Mouse (Mus musculus) liver, embryonic 11.5 days (tissue): Measurements from ENCODE around the gene Odf3. TPM values are rescaled to one million over a fixed set of nuclear protein-coding genes. Genes with fewer than 3 reads are reported as not detected.

Experiments
- ATAC-seq: fragments of 200-750 bp; cut with Nextera tagmentation; replicated peaks from 2 replicates; pipeline ENCODE4 v1.8.0; 2017; ENCODE audit warnings: moderate number of reproducible peaks, mild to moderate bottlenecking, moderate TSS enrichment, moderate library complexity; ENCODE audit not compliant: low FRiP score
- DNase-seq: peaks from one replicate; pipeline ENCODE4 v3.0.0-alpha.2; 2017; ENCODE audit warnings: low spot score
- H3K27ac ChIP-seq: fragments of 300-500 bp; sonication (generic); 2 replicates; pipeline ENCODE4 v1.5.1; 2014; ENCODE audit warnings: mild to moderate bottlenecking, low read depth, low read length, control low read depth
- H3K27me3 ChIP-seq: fragments of 300-500 bp; sonication (generic); replicated peaks from 2 replicates; pipeline ENCODE4 v1.6.1; 2014; ENCODE audit warnings: low read length, mixed read lengths; ENCODE audit not compliant: control insufficient read depth, insufficient read depth
- H3K36me3 ChIP-seq: fragments of 300-500 bp; sonication (generic); 2 replicates; pipeline ENCODE4 v1.6.1; 2014; ENCODE audit warnings: mild to moderate bottlenecking, low read length, moderate library complexity, mixed read lengths; ENCODE audit not compliant: control insufficient read depth, insufficient read depth
- H3K4me1 ChIP-seq: fragments of 300-500 bp; sonication (generic); replicated peaks from 2 replicates; pipeline ENCODE4 v1.6.1; 2014; ENCODE audit warnings: low read length, mixed read lengths; ENCODE audit not compliant: control insufficient read depth, insufficient read depth
- H3K4me2 ChIP-seq: fragments of 300-500 bp; sonication (generic); 2 replicates; pipeline ENCODE4 v1.6.1; 2014; ENCODE audit warnings: mild to moderate bottlenecking, control low read depth, moderate library complexity
- H3K4me3 ChIP-seq: fragments of 300-500 bp; sonication (generic); 2 replicates; pipeline ENCODE4 v1.5.1; 2014; ENCODE audit warnings: low read depth, low read length, control low read depth
- H3K9ac ChIP-seq: fragments of 300-500 bp; sonication (generic); 2 replicates; pipeline ENCODE4 v1.6.1; 2014; ENCODE audit warnings: low read depth, low read length, control low read depth
- H3K9me3 ChIP-seq: fragments of 300-500 bp; sonication (generic); 2 replicates; pipeline ENCODE4 v1.6.1; 2016; ENCODE audit warnings: low read length, inconsistent platforms, mixed read lengths; ENCODE audit not compliant: control insufficient read depth
- WGBS: fragments of 180-500 bp; shearing (Covaris S2); extraction: QIAGEN DNeasy Blood & Tissue Kit; methylation state at CpG from one replicate; pipeline ENCODE4 v1.1.7; 2014; 5-methylcytosine and 5-hydroxymethylcytosine counted together
- polyA plus RNA-seq: library from polyadenylated mRNA; unstranded; fragments of >200 nt; fragmentation: Nextera tagmentation; extraction: Ambion mirVana; gene quantifications from 2 replicates; pipeline ENCODE4 v1.2.1, GENCODE M21; 2014

Odf3 gene
- polyA plus RNA-seq, 1 experiment from 2014 or later, result not detected

DNA sequence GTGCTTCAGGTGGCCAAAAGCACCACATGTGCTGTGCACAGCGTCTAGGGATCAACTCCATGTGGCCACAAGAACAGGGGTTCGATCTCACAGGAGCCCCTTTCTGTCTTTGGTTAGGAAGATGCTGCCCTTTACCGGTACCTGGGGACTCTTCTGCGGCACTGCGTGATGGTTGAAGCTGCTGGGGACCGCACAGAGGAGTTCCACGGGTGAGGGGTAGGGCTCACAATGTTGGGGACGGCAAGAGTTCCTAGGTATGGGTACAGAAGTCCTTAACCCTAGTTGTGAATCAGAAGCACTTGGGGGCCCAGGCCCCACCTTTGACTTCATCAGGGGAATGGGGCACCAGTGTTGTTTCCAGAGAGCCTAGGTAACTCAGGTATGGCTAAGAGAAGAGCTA lies 11.1 kb downstream of the Odf3 start:
- H3K27ac ChIP-seq, result no peak overlapping the region
- H3K36me3 ChIP-seq, result peaks cover 40% of the 10 kb centered on the region
- H3K4me1 ChIP-seq, result peaks cover 17% of the 10 kb centered on the region
- DNase-seq (no peak), ATAC-seq (no peak)
- peak overlapping the region; percentile 99 for H3K4me2 ChIP-seq
- no peak overlapping the region for H3K9ac ChIP-seq
- H3K27me3 ChIP-seq, result no peaks in the 10 kb centered on the region
- WGBS, result 94% methylated on average over 8 of the region's 8 CpGs
- H3K9me3 ChIP-seq, result no peaks in the 10 kb centered on the region
- peak overlapping the region; percentile 67; the same call in 1 of the 2 replicates for H3K4me3 ChIP-seq

DNA sequence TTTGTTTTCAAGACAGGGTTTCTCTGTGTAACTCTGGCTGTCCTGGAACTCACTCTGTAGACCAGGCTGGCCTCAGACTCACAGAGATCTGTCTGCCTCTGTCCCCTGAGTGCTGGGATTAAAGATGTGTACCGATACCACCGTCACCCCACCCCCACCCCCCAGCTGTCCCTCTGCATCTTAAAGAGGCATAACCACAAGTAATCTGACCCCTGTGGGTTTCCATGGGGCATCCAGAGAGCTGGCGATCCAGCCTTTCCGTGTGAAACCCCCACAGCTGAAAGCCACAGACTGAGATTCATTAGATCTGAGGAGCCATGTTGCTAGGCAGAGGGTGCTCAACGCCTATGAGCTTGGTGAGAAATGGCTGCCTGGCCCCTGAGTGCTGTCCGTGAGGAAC lies 12.4 kb downstream of the Odf3 start:
- Histone ChIP-seq H3K4me3 (no peak overlapping the region), H3K9ac (no peak overlapping the region), H3K27me3 (no peaks in the 10 kb centered on the region), H3K4me1 (peaks cover 15% of the 10 kb centered on the region), H3K4me2 (no peak overlapping the region), H3K9me3 (no peaks in the 10 kb centered on the region), H3K27ac (no peak overlapping the region), H3K36me3 (peaks cover 40% of the 10 kb centered on the region)
- DNase-seq (no peak), ATAC-seq (no peak)
- 80% methylated on average over 6 of the region's 6 CpGs for WGBS

DNA sequence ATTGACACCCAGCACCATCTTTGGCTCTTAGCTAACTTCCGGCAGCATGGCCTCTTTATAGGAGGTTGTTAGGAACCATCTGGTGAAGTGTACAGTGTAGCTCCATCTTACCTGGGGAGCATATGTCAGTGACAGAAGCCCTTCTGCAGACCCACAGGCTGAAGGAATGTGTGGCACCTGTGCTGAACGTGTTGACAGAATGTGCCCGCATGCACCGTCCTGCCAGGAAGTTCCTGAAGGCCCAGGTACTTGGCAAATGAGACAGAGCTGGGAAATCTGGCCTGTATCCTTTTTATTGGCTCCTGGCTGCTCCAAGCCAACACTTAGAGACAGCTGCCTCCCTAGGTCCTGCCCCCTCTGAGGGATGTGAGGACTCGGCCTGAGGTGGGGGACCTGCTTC lies 13.1 kb downstream of the Odf3 start:
- no peak overlapping the region for H3K4me2 ChIP-seq
- peaks cover 9% of the 10 kb centered on the region for H3K4me1 ChIP-seq
- H3K27me3 ChIP-seq, result no peaks in the 10 kb centered on the region
- H3K4me3 ChIP-seq, result no peak overlapping the region
- peaks cover 40% of the 10 kb centered on the region for H3K36me3 ChIP-seq
- ATAC-seq, result no peak
- WGBS, result 89% methylated on average over 5 of the region's 5 CpGs
- no peak overlapping the region for H3K27ac ChIP-seq
- no peak overlapping the region for H3K9ac ChIP-seq
- no peaks in the 10 kb centered on the region for H3K9me3 ChIP-seq
- no peak for DNase-seq

DNA sequence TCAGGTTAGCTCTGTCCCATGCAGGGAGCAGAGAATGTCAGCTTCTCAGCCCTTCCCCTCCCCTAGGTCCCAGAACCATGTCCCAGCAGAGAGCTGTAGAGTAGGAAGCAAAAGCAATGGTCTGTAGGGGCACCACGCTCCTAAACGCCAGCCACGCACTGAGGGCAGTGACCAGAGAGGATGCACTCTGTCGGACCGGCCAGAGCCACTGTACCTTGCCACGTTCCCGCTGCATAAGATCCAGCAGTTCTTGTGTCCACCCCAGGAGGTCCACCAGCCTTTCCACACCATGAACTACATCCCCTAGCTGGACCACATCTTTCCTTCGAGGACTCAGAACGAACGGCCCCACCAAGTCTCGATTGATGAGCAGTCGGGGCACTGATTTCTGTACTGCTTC lies 17.2 kb downstream of the Odf3 start:
- Histone ChIP-seq H3K4me3 (no peak overlapping the region), H3K4me2 (no peak overlapping the region), H3K27me3 (no peaks in the 10 kb centered on the region), H3K27ac (no peak overlapping the region), H3K9me3 (no peaks in the 10 kb centered on the region), H3K4me1 (no peaks in the 10 kb centered on the region), H3K36me3 (peaks cover 39% of the 10 kb centered on the region), H3K9ac (no peak overlapping the region)
- ATAC-seq (no peak), DNase-seq (no peak)
- WGBS, result 89% methylated on average over 12 of the region's 12 CpGs

DNA sequence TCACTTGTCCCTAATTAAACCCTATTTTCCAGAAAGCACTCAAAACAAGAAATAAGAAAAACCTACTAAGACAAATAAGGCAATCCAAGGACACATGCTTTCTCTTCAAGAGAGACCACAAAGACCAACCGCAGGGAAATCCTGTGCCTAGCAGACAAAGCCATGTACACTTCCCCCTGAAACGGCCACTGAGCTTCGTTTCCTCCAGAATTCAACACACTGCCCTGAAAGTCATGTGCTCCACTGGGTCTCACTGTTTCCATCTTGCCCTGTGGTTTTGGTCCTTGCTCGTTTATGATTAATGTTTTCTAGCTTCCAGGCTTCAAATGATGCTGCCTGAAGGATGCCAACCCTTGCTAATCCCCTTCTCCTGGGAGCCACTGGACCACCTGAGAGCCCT lies 26.6 kb downstream of the Odf3 start:
- no peak for ATAC-seq

DNA sequence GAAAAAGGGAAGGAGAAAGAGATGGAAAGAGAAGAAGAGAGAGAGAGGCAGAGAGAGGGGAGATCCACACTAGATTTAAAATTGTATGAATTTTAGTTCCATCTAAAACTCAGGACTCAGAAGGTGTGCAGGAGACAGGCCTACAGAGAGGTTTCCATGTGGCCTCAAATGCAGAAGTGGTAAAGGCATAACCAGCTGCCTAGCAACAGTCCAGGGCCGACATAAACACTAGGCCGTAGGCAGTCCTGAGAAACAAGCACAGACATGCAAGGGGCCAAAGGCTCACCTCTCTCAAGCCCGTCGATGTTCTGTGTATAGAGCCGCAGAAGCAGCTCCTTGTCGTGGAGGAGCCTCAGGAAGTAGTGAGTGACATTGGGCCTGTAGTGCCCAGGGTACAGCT lies 29.8 kb downstream of the Odf3 start:
- Histone ChIP-seq H3K4me3 (no peak overlapping the region), H3K27me3 (no peaks in the 10 kb centered on the region), H3K4me2 (no peak overlapping the region), H3K9me3 (no peaks in the 10 kb centered on the region), H3K4me1 (peaks cover 20% of the 10 kb centered on the region; the same call in 1 of the 2 replicates), H3K9ac (no peak overlapping the region), H3K36me3 (0 out of 2 replicates have a peak, but pooled peaks cover 8% of the 10 kb centered on the region), H3K27ac (no peak overlapping the region)
- WGBS, result 78% methylated on average over 6 of the region's 6 CpGs
- DNase-seq (no peak), ATAC-seq (no peak)

More for the DNA sequence above, 26.6 kb downstream of the Odf3 start:
- 66% methylated on average over 4 of the region's 4 CpGs for WGBS
- Histone ChIP-seq H3K9ac (no peak overlapping the region), H3K4me2 (no peak overlapping the region), H3K27me3 (no peaks in the 10 kb centered on the region), H3K36me3 (peaks cover 10% of the 10 kb centered on the region; the same call in 1 of the 2 replicates), H3K4me3 (no peak overlapping the region), H3K9me3 (no peaks in the 10 kb centered on the region), H3K27ac (0 out of 2 replicates have a peak overlapping the region, but pooled peaks have one; percentile 19), H3K4me1 (peaks cover 7% of the 10 kb centered on the region; the same call in 1 of the 2 replicates)
- no peak for DNase-seq

DNA sequence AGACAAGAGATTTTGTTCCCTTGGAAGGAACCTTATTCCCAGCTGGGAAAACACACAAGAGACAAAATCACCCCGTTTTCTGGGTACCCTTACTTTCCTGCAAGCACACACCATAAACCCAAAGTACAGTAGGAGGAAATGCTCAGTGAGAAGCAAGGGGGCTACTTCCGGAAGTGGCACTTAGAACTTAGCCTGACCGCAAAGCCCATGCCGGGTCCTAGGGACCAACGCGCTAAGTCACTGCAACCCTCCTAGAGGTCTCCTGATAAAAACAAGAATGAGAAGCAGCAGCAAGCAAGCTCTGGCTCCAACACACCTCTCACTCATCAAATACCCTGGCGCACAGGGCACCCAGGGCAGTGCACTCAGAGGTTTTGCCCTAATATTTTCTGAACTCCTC lies 31.8 kb downstream of the Odf3 start:
- WGBS, result 62% methylated on average over 7 of the region's 7 CpGs
- Histone ChIP-seq H3K9me3 (no peaks in the 10 kb centered on the region), H3K27ac (0 out of 2 replicates have a peak overlapping the region, but pooled peaks have one; percentile 5), H3K4me1 (peaks cover 29% of the 10 kb centered on the region), H3K4me3 (peak overlapping the region; percentile 12; the same call in 1 of the 2 replicates), H3K27me3 (no peaks in the 10 kb centered on the region), H3K9ac (peak overlapping the region; percentile 10; the same call in 1 of the 2 replicates), H3K4me2 (peak overlapping the region; percentile 95), H3K36me3 (0 out of 2 replicates have a peak, but pooled peaks cover 4% of the 10 kb centered on the region)
- ATAC-seq, result no peak
- no peak for DNase-seq

DNA sequence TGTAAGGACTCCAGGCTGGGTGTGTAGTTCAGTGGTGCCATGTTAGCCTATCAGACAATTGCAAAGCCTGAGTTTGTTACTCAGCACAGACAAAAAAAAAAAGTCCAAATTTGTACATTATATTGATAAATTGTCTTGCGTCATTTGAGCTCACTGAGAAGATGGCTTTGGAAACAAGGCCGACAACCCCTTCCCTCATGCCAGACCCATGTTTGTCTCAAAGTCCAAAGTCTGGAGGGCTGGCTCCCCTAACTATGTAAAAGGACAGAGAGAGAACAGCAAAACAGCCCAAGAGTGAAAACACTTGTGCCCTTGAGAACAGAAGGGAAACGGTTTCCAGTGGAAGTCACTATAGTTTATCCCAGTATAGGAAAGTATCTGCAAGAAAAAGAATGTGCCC lies 32.8 kb downstream of the Odf3 start:
- H3K27ac ChIP-seq, result peak overlapping the region; percentile 58
- H3K27me3 ChIP-seq, result no peaks in the 10 kb centered on the region
- H3K9me3 ChIP-seq, result no peaks in the 10 kb centered on the region
- ATAC-seq (no peak), DNase-seq (no peak)
- 0 out of 2 replicates have a peak, but pooled peaks cover 4% of the 10 kb centered on the region for H3K36me3 ChIP-seq
- peak overlapping the region; percentile 95 for H3K4me2 ChIP-seq
- peak overlapping the region; percentile 72 for H3K9ac ChIP-seq
- 70% methylated on average over 3 of the region's 3 CpGs for WGBS
- H3K4me1 ChIP-seq, result peaks cover 29% of the 10 kb centered on the region
- H3K4me3 ChIP-seq, result peak overlapping the region; percentile 85

DNA sequence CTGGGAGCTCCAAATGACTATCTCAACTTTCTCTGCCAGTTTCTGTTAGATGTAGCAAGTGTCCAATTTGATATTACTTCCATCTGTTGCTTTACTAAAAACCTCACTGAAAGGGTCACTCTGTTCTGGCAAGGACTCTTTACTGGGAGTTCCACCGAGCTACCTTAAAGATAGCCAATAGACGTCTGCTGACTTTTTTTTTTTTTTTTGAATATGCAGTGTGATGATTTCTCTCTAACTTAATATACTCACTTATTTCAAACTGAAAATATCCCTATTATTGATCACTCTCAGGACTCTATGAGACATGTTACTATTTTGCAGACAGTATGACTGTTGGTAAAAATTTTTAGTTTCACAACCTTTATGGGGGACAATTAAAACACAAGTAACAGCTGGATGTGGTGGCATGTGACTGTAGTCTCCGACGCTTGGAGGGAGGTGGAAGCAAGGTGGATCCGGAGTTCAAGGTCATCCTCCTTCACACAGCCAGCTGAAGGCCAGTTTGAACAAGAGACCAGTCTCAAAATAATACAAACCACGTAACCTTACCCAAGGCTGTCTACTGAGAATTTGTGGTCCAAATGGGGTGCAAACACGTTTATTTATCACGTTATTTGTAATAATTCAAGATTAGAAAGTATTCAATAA lies 33.4 kb downstream of the Odf3 start:
- H3K27ac ChIP-seq, result peak overlapping the region; percentile 91
- ATAC-seq, result no peak

More for the DNA sequence above, 33.4 kb downstream of the Odf3 start:
- 20% methylated on average over 8 of the region's 8 CpGs for WGBS
- DNase-seq, result no peak
- Histone ChIP-seq H3K4me2 (peak overlapping the region; percentile 95), H3K27me3 (no peaks in the 10 kb centered on the region), H3K4me3 (peak overlapping the region; percentile 85), H3K4me1 (peaks cover 29% of the 10 kb centered on the region), H3K36me3 (0 out of 2 replicates have a peak, but pooled peaks cover 4% of the 10 kb centered on the region), H3K9ac (peak overlapping the region; percentile 72), H3K9me3 (no peaks in the 10 kb centered on the region)
